Mouse (Mus musculus): Measurements from ENCODE around the gene Grb7. TPM values are rescaled to one million over a fixed set of nuclear protein-coding genes. Genes with fewer than 3 reads are reported as not detected.

Grb7 gene
- polyA plus RNA-seq, 1 experiment from 2014 or later = 5.1 TPM

DNA sequence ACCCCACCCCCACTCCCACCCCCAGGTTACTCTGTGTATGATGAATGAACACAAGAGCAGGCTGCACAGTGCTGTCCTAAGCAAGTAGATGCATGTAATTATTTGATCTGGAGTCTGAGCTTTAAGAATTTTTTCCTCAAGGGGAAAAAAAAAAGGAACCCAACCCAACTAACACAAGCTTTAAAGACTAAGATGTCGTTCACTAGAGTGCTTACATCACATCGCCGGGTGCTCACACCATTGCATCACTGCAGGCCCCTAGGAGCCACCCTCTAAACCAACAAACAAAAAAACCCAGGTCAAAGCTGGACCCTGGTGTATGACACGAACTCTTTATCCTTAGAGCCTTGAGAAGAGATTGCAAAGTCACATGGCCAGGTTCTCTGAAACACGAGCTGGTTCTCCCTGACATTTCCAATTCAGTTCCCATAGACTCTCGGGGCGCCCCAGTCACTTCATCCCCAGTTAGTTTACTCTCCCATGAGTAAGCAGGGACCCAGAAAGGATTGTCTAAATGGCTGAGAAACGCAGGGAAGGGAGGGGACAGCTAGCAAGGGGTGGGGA lies 27.8 kb downstream of the Grb7 start:
- Histone ChIP-seq H3K4me3 (replicated peaks) (no peak overlapping the region), H3K36me3 (no peaks in the 10 kb centered on the region), H3K4me2 (no peak overlapping the region), H3K9ac (replicated peaks) (no peak overlapping the region), H3K27ac (no peak overlapping the region), H3K27me3 (peaks cover 8% of the 10 kb centered on the region), H3K9me3 (no peaks in the 10 kb centered on the region), H3K4me1 (replicated peaks) (no peaks in the 10 kb centered on the region)
- ATAC-seq (ENCODE audit: insufficient number of reproducible peaks, insufficient read depth, low FRiP score, low TSS enrichment, low read depth) = no peak
- 62% methylated on average over 8 of the region's 8 CpGs for WGBS

DNA sequence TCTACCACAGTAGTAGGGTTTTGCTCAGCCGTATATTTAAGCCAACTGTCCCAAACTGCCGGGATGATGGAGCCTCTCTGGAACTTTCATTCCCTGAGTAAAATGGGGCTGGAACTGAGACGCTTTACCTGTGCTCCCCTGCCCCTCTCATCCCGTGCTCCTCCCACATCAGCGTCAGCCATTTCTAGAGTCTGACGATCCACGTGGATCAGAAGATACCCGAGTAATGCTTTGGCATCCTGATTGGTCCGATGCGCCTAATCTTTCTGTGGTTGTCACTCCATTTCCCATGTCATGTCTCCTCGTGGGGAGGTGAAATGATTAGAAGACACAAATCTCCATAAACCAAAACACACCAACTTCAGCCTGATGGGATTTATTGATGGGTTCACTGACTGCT lies 28.8 kb downstream of the Grb7 start:
- H3K4me3 ChIP-seq (replicated peaks) = no peak overlapping the region
- ATAC-seq (ENCODE audit: insufficient number of reproducible peaks, insufficient read depth, low FRiP score, low TSS enrichment, low read depth) = no peak

DNA sequence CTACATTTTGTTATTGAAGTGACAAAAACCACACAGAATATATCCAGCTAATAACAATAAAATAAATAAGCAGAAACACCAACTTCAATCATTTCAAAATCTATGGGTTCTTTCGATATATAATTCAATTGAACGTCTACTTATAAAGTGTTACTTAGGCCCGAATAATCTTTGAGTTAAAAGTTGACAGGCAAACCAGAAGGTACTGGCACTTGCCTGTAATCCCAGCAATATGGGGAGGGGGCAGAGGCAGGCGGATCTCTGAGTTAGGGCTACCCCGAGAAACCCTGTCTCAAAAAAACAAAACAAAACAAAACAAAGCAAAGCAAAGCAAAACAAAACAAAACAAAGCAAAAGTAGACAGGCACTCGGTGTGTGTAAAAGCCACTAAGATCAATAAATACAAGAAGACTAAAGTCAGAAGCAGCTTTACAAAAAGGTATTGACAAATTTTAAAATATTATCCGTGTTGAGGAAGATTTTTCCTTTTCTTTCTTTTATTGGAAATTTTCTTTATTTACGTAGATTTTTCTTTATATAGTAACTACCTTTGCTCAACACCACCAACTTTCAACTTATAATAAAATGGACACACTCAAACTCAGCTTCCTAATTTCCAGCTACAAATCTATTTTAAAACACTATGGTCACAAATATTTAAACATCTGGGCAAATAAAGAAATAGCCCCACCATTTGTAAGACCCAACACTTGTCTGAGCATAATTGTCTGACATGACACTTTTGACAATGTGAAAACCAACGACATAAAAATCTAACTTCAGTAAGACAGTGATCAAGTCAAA lies 29.6 kb downstream of the Grb7 start:
- Histone ChIP-seq H3K4me3 (replicated peaks) (no peak overlapping the region), H3K9ac (replicated peaks) (no peak overlapping the region), H3K27me3 (peaks cover 4% of the 10 kb centered on the region; the same call in 1 of the 2 replicates), H3K9me3 (no peaks in the 10 kb centered on the region), H3K4me1 (replicated peaks) (peaks cover 5% of the 10 kb centered on the region; the same call in 1 of the 2 replicates), H3K27ac (no peak overlapping the region), H3K36me3 (no peaks in the 10 kb centered on the region), H3K4me2 (no peak overlapping the region)
- ATAC-seq (ENCODE audit: insufficient number of reproducible peaks, insufficient read depth, low FRiP score, low TSS enrichment, low read depth) = no peak
- WGBS = 89% methylated on average over 9 of the region's 9 CpGs

More for the DNA sequence above, 28.8 kb downstream of the Grb7 start:
- Histone ChIP-seq H3K9me3 (no peaks in the 10 kb centered on the region), H3K4me1 (replicated peaks) (peaks cover 5% of the 10 kb centered on the region; the same call in 1 of the 2 replicates), H3K4me2 (no peak overlapping the region), H3K36me3 (no peaks in the 10 kb centered on the region), H3K27me3 (peaks cover 8% of the 10 kb centered on the region), H3K9ac (replicated peaks) (no peak overlapping the region), H3K27ac (no peak overlapping the region)
- WGBS = 87% methylated on average over 11 of the region's 11 CpGs

DNA sequence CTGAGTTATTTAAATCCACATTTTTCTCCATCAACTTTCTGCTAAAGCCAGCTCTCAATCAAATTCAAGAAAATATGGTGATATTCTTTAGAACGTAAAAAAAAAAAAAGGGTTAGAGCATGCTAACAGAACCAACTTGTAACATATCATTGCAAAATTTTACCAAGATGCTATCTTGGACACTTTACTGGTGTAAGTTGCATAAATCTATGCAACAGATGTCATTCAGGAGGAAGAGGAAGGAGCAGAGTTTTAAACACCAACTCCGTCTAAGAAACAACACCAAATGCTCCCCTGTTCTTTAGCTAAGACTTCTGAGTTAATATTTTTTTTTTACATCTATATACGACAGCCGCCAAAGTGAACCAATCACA lies 30.2 kb downstream of the Grb7 start:
- WGBS = 74% methylated on average over 4 of the region's 4 CpGs
- no peak for ATAC-seq (ENCODE audit: insufficient number of reproducible peaks, insufficient read depth, low FRiP score, low TSS enrichment, low read depth)
- H3K4me2 ChIP-seq = no peak overlapping the region
- no peaks in the 10 kb centered on the region for H3K9me3 ChIP-seq
- no peaks in the 10 kb centered on the region for H3K36me3 ChIP-seq
- H3K4me3 ChIP-seq (replicated peaks) = no peak overlapping the region
- no peaks in the 10 kb centered on the region for H3K27me3 ChIP-seq
- no peak overlapping the region for H3K9ac ChIP-seq (replicated peaks)
- no peak overlapping the region for H3K27ac ChIP-seq
- H3K4me1 ChIP-seq (replicated peaks) = peaks cover 5% of the 10 kb centered on the region; the same call in 1 of the 2 replicates

DNA sequence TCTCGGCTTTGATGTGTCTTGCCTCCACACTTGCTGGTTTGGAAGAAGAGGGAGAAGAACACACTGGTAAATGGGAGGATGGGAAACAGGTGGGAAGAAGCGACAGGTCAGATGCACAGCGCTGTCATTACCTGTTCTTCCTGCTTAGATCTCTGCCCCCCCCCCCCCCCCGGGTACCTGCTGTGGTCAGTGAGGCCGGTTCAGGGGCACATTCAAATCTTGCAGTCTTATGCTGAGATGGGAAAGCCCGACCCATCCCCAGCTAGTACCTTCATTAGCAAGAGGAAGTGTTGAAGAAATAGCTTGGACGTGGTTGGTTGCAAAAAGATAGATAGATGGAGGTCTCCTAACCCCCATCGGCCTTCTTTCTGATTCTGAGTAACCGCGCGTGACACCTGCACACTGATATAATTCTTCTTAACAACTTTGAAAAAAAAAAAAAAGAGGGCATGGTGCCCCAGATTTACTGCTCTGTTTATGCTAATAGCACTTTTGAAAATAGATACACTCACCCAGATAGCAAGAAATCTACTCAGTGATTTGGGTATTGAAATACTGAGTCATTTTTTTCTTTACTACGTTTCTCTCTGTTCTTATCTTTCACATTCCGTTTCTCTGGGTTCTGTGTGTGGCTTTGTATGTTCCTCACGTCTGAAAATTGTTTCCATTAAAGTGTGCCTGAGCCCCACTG lies 31.0 kb downstream of the Grb7 start:
- no peaks in the 10 kb centered on the region for H3K9me3 ChIP-seq
- no peak overlapping the region for H3K27ac ChIP-seq
- H3K27me3 ChIP-seq = no peaks in the 10 kb centered on the region
- H3K4me3 ChIP-seq (replicated peaks) = no peak overlapping the region
- H3K4me2 ChIP-seq = no peak overlapping the region
- H3K9ac ChIP-seq (replicated peaks) = no peak overlapping the region
- ATAC-seq (ENCODE audit: insufficient number of reproducible peaks, insufficient read depth, low FRiP score, low TSS enrichment, low read depth) = no peak
- WGBS = 70% methylated on average over 14 of the region's 14 CpGs
- H3K36me3 ChIP-seq = no peaks in the 10 kb centered on the region
- H3K4me1 ChIP-seq (replicated peaks) = peaks cover 5% of the 10 kb centered on the region; the same call in 1 of the 2 replicates

DNA sequence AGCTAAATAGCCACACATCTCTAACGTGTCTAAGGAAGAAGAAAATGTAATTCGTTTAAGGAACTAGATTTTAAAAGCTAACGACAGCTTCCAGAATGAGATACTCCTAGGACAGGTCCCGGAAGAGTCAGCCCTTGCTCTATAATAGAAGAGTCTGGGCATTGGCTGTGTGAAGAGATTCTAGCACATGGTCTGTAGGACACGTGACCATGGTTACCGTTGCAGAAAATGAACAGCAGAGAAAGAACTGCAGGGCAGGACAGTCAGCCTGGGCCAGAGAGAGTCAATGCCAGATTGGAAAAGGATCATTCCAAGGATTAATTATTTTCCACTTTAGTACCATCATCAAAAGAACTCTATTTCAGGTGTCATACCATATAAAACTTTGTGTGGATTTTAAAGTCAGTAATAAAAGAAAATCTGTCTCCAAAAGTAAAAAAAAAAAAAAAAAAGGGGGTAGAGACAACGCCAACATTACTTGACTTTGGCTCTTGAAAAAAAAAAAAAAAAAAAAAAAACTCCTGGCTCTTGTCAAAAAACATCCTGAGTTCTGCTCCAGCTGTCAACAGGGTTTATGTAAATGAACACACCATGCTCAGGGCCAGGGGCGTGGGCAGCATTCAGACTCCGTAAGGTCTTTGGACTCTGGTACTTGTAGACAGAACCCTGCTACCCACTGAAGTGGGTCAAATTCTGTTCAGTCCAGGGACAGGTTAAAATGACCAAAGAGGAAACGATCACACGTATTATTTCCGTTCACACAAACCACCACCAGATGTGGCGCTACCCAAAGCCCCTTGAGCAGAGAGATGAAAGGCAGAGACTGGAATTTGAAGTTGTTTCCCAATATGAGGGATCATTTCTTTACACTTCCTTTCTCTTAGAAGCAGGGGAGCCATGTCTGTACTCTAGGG lies 33.1 kb downstream of the Grb7 start:
- H3K9me3 ChIP-seq = no peaks in the 10 kb centered on the region
- WGBS = 56% methylated on average over 13 of the region's 13 CpGs
- no peak for ATAC-seq (ENCODE audit: insufficient number of reproducible peaks, insufficient read depth, low FRiP score, low TSS enrichment, low read depth)

DNA sequence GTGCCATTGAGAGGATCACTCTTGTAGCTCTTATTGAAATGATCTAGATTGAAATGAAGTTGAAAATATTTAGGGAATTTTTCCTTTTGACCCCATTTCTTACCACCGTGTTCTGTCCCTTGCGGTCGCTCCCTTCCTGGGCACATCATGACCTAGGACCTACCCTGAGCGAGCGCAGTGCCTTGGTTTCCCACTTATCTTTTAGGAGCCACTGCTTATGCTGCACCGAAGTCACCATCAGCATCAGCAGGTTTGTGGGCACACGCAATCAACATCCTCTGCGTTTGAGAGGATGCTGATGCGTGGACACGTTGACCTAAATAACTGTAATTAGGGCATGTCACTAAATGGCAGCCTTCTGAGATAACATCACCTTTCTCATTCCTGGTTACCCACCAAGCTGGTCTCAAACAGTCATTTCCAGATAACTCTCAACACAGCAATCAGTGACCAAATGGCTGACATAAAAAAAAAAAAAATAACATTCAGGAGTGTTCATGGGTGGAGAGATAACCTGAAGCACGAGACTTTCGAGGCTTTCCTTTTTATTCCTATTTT lies 33.8 kb downstream of the Grb7 start:
- Histone ChIP-seq H3K9me3 (no peaks in the 10 kb centered on the region), H3K27me3 (0 out of 2 replicates have a peak, but pooled peaks cover under 1% of the 10 kb centered on the region), H3K27ac (no peak overlapping the region), H3K4me1 (replicated peaks) (peaks cover 5% of the 10 kb centered on the region; the same call in 1 of the 2 replicates), H3K36me3 (no peaks in the 10 kb centered on the region), H3K4me3 (replicated peaks) (no peak overlapping the region), H3K9ac (replicated peaks) (no peak overlapping the region), H3K4me2 (no peak overlapping the region)
- ATAC-seq (ENCODE audit: insufficient number of reproducible peaks, insufficient read depth, low FRiP score, low TSS enrichment, low read depth) = no peak
- 84% methylated on average over 12 of the region's 12 CpGs for WGBS

More for the DNA sequence above, 33.1 kb downstream of the Grb7 start:
- Histone ChIP-seq H3K4me1 (replicated peaks) (peaks cover 5% of the 10 kb centered on the region; the same call in 1 of the 2 replicates), H3K36me3 (no peaks in the 10 kb centered on the region), H3K27me3 (no peaks in the 10 kb centered on the region), H3K27ac (no peak overlapping the region), H3K4me3 (replicated peaks) (no peak overlapping the region), H3K4me2 (no peak overlapping the region), H3K9ac (replicated peaks) (no peak overlapping the region)

DNA sequence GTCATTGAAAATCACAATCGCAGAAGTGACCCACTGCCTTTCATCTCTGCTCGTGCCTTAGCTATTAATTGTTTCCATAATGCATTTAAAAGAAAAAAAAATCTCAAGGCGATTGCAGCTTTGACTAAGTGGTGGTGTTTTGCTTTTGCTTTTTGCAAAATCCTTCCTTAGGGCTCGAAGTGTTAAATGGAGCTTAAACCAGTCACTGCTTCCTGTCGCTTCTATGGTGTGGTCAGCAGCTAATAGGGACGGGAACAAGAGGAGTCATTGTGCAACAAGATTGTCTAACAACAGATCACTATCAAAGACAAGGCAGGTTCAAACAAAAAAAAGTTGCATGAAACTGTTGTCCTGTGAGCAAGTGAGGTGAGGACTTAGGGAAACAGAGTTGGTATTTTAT lies 35.0 kb downstream of the Grb7 start:
- H3K9me3 ChIP-seq = no peaks in the 10 kb centered on the region
- no peak overlapping the region for H3K4me3 ChIP-seq (replicated peaks)
- 0 out of 2 replicates have a peak, but pooled peaks cover 5% of the 10 kb centered on the region for H3K27me3 ChIP-seq
- no peak overlapping the region for H3K4me2 ChIP-seq
- ATAC-seq (ENCODE audit: insufficient number of reproducible peaks, insufficient read depth, low FRiP score, low TSS enrichment, low read depth) = no peak
- H3K9ac ChIP-seq (replicated peaks) = no peak overlapping the region
- 67% methylated on average over 6 of the region's 6 CpGs for WGBS
- peaks cover 5% of the 10 kb centered on the region; the same call in 1 of the 2 replicates for H3K4me1 ChIP-seq (replicated peaks)
- no peaks in the 10 kb centered on the region for H3K36me3 ChIP-seq
- H3K27ac ChIP-seq = no peak overlapping the region

DNA sequence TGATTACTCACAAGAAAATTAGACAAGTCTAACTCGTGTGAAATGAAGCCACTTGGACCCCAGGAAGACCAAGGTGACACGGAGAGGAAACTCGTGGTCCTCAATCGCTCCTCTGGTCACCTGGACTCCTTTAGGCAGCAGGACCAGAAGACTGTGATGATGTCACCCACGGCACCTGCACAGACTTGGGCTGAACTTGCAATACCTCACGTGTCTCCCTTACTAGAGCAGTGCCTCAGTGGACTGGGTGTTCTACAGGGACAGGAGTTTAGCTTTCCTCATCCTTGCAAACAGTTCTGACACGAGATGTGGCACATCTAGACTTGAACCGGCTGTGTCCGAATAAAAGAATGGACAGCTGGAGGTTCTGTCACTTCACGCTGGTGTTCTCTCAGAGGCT lies 35.9 kb downstream of the Grb7 start:
- Histone ChIP-seq H3K9ac (replicated peaks) (no peak overlapping the region), H3K4me1 (replicated peaks) (peaks cover 5% of the 10 kb centered on the region; the same call in 1 of the 2 replicates), H3K36me3 (no peaks in the 10 kb centered on the region), H3K4me3 (replicated peaks) (no peak overlapping the region), H3K9me3 (no peaks in the 10 kb centered on the region), H3K4me2 (no peak overlapping the region), H3K27ac (no peak overlapping the region), H3K27me3 (0 out of 2 replicates have a peak, but pooled peaks cover 5% of the 10 kb centered on the region)
- 83% methylated on average over 10 of the region's 10 CpGs for WGBS
- ATAC-seq (ENCODE audit: insufficient number of reproducible peaks, insufficient read depth, low FRiP score, low TSS enrichment, low read depth) = no peak

DNA sequence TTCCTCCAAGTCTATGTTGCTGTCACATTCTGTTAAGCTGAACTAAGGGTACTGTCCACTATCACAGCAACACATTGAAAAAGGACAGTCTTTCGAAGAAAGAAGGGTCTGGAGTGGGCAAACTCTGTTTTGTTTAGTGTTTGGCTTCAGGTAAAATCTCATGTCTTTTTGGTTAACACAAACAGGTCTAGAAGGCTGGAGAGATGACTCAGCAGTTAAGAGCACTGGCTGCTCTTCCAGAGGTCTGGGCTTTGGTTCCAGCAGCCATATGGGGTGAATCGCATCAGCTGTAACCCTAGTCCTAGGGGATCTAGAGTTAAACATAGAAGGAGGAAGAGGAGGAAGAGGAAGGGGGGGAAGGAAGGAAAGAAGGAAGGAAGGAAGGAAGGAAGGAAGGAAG lies 39.6 kb downstream of the Grb7 start:
- H3K9ac ChIP-seq (replicated peaks) = no peak overlapping the region
- H3K9me3 ChIP-seq = no peaks in the 10 kb centered on the region
- no peak overlapping the region for H3K4me3 ChIP-seq (replicated peaks)
- no peaks in the 10 kb centered on the region for H3K4me1 ChIP-seq (replicated peaks)
- H3K4me2 ChIP-seq = no peak overlapping the region
- ATAC-seq (ENCODE audit: insufficient number of reproducible peaks, insufficient read depth, low FRiP score, low TSS enrichment, low read depth) = no peak
- no peaks in the 10 kb centered on the region for H3K36me3 ChIP-seq
- WGBS = 87% methylated on average over 2 of the region's 2 CpGs
- no peak overlapping the region for H3K27ac ChIP-seq
- H3K27me3 ChIP-seq = 0 out of 2 replicates have a peak, but pooled peaks cover 5% of the 10 kb centered on the region

All from limb, embryonic 12.5 days (tissue).